Mouse (Mus musculus): ENCODE results near the gene Trem3. TPM values are rescaled to one million over a fixed set of nuclear protein-coding genes. Genes with fewer than 3 reads are reported as not detected.

The Trem3 gene
- total RNA-seq (2022) = not detected

DNA sequence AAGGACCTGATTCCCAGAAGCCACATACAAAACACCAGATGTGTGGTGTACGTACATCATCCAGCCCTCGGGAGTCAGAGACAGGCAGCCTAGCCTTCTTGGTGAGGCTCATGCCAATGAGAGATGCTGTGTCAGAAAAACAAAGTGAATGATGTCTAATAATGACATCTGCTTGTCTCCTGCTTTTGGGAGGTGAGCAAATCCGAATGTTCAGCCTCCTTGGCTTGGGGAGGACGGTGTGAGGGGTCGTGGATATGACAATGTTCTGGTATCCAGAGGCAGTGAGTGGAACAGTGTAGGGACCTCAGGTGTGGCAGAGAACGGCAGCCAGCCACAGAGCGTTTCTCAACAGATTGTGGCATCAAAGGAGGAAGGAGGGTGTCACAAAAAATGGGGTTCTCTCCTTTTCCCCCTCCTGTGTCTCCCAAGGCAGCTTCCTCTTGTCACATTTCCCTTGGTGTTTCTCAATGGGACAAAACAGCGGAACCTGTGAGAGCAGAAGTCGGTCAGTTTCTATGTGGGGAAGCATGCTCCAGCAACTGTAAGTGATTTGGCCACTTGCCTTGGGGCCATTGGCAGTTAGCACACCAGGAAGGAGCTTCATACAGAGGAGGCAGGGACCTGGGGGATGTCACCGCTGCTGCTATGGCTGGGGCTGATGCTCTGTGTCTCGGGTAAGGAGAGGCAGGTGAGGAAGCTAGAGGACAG lies at the start of gene Trem3:
Trem3 (plus strand) TSS at position 557 of the 708 bp plus-strand sequence.
- DNase-seq (ENCODE audit: low spot score in 2 of 2) = no peak

GRCm38 (mm10) chr17:48203086-48203485 lies 44.5 kb upstream of the Trem3 start:
- no peak for DNase-seq (ENCODE audit: low spot score in 2 of 2)

- no peak for DNase-seq (ENCODE audit: low spot score in 2 of 2)
Observed at GRCm38 (mm10) chr17:48212596-48212995, 35.0 kb upstream of the Trem3 start.

DNA sequence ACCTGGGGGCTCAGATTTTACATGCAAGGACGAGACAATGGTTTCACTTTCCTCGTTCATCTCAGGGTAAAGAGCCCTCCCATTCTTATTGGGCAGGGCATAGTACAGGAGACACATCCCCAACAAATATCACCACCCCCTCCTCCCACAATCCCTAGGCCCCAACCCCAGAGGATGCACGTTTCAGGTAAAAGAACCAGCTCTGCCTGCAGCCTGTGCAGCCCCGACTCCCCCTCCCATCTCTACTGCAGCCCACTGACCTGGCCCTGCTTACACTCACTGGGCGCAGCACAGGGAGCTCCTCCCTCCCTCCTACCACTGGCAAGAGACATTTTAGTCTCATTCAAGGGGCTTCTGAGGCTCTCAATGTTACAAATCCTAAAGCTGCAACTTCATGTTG lies 34.1 kb upstream of the Trem3 start:
- DNase-seq (ENCODE audit: low spot score in 2 of 2) = no peak

DNA sequence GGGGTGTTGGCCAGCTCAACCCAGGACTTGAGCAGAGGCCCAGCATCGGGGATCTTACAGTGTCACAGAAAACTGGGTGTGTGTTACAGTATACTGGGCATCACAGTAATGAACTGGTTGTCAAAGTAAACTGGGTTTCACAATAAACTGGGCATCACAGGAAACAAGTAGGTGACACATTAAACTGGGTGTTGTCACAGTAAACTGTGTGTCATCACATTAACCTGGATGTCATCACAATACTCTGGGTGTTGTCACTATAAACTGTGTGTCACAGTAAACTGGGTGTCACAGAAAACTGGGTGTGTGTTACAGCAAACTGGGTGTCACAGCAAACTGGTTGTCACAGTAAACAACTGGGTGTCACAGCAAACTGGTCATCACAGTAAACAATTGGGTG lies 32.1 kb upstream of the Trem3 start:
- DNase-seq (ENCODE audit: low spot score in 2 of 2) = no peak

DNA sequence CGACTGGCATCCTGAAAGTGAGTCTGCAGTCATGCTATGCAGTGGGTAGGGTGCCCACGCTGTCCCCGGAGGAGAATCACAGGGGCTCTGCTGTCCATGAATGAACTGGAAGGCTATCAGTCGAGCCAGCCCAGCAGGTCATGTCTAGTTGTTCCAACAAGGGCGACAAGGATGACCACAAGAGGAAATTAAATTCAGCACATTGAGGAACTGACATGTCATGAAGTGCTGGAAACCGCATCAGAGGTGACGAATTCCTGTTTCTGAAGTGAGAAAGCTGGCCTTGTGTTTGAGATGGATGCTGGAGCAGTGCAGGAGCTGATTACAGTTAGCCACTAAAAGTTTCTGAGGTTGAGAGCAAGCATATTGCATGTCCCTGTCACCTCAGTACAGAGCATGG lies 16.9 kb upstream of the Trem3 start:
- DNase-seq (ENCODE audit: low spot score in 2 of 2) = no peak

DNA sequence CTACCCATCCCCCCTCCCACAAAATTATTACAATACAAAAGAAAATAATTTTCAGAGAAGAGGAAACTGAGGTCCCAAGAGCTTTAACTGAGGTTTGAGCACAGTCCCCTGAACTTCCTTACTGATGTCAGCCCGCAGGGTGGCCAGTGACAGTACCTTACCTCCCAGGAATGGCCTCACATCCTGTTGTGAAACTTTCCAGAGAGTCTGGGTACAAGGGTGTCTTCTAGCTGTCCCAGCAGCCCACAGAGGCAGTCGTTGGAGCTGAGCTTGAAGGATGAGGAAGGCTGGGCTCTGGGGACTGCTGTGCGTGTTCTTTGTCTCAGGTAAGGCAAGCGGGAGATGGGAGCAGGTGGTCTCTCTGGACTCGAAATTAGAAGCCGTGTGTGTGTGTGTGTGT lies 15.1 kb upstream of the Trem3 start, which contains the start of gene Trem1:
Trem1 (plus strand) TSS at position 251 of the 400 bp plus-strand sequence.
- DNase-seq (ENCODE audit: low spot score in 2 of 2) = no peak

DNA sequence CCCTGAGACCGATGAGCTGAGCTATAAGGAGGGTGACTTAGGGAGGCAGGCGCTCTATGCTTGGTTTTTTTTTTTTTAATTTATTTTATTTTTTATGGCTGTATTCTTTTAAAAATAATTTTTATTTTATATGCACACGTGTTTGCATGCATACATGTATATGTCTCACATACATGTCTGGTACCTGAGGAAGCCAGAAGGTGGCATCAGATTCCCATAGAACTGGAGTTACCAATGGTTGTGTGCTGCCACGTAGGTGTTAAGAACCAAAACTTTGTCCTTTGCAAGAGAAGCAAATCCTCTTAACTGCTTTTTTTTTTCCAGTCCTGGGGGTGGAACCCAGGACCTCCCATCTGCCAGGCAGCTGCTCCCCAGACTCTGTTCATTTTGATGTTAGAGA lies 13.8 kb upstream of the Trem3 start:
- no peak for DNase-seq (ENCODE audit: low spot score in 2 of 2)

DNA sequence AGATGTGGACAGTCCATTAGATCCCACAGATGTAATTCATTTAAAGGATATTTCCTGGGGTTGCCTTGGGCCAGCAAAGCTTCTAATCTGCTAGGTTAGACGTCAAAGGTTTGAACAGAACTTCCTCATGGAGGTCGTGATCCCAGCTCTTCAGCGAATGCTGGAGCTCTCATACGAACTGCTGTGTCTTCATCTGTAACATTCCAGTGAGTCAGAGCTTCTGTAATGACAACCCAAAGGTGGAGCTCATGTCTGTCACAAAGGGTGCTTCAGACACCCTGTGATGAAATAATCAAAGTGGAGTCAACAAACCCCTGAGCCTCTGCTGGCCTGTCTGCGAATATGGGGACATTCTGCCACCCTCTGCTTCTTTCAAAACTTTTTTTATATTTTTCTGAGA lies 13.0 kb upstream of the Trem3 start:
- no peak for DNase-seq (ENCODE audit: low spot score in 2 of 2)

- DNase-seq (ENCODE audit: low spot score in 2 of 2) = no peak
Observed at GRCm38 (mm10) chr17:48235773-48236370, 11.7 kb upstream of the Trem3 start.

- no peak for DNase-seq (ENCODE audit: low spot score in 2 of 2)
Observed at GRCm38 (mm10) chr17:48237621-48238020, 10.0 kb upstream of the Trem3 start.

- no peak for DNase-seq (ENCODE audit: low spot score in 2 of 2)
Observed at GRCm38 (mm10) chr17:48249039-48249438, 1.5 kb downstream of the Trem3 start.

- no peak for DNase-seq (ENCODE audit: low spot score in 2 of 2)
Observed at GRCm38 (mm10) chr17:48249501-48249900, 1.9 kb downstream of the Trem3 start.

DNA sequence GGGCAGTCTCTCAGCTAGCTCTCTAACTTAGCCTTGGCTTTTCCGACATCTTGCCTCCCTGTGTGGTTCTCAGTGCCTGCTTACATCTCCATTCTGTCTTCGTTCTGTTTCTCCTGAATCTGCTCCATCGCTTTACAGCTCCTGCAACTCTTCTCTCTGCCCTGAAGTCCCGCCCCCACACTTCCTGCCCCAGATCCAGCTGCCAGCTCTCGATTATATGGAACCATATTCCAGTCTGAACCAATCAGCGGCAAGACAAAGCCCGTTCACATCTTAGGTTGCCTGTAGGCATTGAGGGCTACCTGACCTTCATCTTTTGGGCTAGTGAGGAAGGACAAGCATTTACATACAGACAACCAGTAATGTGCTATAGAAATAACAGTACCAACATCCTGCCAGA lies 3.1 kb downstream of the Trem3 start:
- no peak for DNase-seq (ENCODE audit: low spot score in 2 of 2)

GRCm38 (mm10) chr17:48256575-48256974 lies 9.0 kb downstream of the Trem3 start:
- no peak for DNase-seq (ENCODE audit: low spot score in 2 of 2)

DNA sequence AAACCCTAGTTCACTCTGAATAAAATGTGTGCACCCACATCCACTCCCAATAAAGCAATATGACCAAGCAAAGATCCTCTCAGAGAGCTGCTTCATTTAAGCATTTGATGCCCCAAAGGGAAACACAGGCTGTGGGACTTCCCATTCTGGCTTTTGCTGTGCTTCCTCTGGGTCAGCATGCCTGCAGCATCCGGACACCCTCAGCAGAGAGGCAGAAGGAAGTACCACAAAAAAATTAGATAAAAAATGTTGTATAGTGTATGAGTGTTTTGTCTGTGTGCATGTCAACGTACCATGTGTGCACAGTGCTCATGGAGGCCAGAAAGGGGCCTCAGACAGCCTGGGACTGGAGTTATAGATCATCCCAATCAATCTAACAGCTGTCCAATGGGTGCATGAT lies 14.3 kb downstream of the Trem3 start:
- DNase-seq (ENCODE audit: low spot score in 2 of 2) = no peak

DNA sequence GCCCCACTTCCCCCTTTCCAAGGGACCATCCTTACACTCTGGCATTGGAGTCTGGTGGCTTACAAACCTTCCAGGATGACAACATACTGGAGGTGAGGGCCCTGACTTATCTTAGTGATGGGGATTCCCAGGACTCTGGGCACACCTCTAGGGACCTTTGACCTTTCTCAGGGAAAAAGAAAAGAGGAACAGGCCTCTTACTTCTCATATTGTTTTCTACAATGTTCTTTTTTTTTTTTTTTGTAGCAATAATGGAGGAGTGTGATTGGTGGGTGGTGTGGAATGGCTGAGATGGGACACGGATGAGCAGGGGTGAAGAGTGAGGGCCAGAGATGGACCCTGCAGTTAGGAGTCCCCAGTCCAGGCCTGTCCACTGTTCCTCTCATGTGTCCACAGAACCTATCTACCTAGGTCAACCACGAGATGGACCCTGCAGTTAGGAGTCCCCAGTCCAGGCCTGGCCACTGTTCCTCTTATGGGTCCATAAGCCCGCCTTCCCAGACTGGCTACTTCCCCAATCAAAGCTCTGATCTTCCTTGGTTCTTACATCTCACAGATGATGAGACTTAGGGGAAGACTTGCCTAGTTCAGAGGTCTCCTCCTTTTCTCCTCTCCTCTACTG lies 16.3 kb downstream of the Trem3 start, which contains the start of gene Treml4:
Treml4 (plus strand) TSS at position 555 of the 622 bp plus-strand sequence.
- no peak for DNase-seq (ENCODE audit: low spot score in 2 of 2)

- DNase-seq (ENCODE audit: low spot score in 2 of 2) = no peak
Observed at GRCm38 (mm10) chr17:48264662-48265061, 17.1 kb downstream of the Trem3 start.

DNA sequence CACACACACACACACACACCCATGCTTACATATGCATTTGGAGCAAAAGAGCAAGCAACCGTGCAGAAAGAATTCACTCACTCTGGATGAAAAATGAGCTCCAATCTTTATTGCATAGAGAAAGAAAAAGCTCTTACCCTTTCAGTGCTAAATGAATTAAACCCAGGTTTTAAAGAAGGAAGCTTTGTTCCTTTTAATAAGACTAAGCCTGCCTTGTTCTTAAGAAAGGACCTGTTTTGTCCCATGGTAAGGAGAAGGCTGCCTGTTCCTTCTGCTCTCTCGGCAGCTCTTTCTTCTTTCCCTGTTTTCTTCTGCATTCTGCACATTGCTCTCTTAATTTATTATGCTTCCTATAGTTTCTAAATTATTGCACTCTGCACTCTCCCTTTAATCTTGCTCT lies 18.6 kb downstream of the Trem3 start:
- no peak for DNase-seq (ENCODE audit: low spot score in 2 of 2)

GRCm38 (mm10) chr17:48266610-48267304 lies 19.2 kb downstream of the Trem3 start:
- no peak for DNase-seq (ENCODE audit: low spot score in 2 of 2)

DNA sequence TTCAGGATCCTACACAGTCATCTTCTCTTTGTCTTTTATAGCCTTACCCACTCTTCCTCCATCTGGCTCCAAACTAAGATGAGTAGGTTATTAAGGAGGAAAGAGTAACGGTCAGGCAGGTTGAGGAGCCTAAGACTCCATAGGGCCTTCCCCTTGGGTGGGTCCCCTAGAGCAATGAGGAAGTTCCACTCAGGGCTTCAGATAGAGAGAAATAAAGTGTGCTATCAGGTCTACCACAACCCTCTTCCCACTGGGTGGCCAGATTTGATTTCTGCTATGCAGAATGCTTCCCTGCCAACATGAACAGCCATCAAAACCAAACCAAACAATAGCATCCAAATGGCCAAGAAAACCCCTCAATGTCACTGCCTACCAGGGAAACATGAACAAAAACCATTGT lies 20.0 kb downstream of the Trem3 start:
- no peak for DNase-seq (ENCODE audit: low spot score in 2 of 2)

DNA sequence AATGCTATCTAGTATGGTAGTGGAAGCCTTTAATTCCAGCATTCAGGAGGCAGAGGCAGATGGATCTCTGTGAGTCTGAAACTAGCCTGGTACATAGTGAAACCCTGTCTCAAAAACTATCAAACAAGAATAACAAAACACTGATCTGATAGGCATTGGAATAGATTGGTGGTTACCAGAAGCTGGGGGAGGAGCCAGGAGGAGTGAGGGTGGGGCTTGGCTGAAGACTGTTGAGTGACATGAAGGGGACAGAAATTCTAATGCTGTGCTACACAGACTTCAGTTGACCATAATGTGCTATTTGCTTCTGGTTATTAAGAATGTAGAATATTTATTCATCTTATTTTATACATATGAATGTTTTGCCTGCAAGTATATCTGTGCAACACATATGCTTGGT lies 20.7 kb downstream of the Trem3 start:
- DNase-seq (ENCODE audit: low spot score in 2 of 2) = no peak
